Mouse (Mus musculus): ENCODE measurements around the gene Tmem121b.

Gene Tmem121b

GRCm38 (mm10) chr6:120492499-120493373 is 871 bp downstream of the Tmem121b start:
- DNase-seq (ENCODE audit: low spot score): no peak

DNA sequence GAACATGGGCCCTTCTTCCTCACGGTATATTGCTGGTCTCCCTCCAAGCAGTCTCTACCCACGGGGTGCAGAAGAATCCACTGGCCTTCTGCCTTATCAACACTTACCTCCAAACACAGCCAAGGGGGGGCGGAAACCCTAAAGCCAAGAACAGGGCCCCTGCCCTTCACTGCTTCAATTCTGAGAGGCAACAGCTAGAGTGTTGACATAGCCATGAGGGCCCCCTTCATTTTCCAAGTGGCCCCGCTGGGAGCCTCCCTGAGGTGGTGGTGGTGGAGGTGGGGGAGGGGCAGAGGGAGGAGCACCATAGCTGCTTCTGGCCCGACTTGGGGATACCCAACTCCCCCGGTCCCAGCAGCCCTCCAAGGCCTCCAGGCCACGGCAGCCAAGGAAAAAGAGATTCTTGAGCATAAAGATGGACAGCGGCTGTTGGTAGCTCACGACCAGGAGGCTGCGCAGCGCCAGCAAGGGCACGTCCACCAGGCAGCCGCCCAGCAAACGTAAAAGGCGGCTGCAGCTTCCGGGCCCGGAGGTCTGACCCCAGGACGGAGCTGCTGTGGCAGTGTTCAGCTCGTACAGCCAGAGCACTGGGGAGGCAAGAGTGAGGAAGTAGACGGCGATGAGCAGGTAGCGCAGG is 1.6 kb downstream of the Tmem121b start:
- no peak for DNase-seq (ENCODE audit: low spot score)

DNA sequence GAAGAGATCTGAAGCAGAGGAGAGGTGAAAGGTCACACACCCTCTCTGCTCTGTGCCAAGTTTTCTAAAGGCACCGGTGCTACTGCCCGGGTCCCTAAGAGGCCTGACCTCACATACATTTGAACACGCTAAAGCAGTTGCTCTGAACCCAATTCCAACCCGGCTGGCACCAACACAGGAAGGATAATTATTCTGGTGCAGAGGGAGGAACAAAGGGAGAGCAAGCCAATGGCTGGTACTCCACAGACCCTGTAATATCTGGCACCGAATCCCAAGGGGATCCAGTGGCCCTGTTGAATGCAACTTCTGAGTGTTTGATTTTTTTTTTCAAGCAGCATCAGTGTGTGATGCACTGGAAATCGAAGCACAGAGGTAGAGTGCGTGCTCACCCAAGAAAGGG is 2.5 kb downstream of the Tmem121b start:
- no peak for DNase-seq (ENCODE audit: low spot score)

DNA sequence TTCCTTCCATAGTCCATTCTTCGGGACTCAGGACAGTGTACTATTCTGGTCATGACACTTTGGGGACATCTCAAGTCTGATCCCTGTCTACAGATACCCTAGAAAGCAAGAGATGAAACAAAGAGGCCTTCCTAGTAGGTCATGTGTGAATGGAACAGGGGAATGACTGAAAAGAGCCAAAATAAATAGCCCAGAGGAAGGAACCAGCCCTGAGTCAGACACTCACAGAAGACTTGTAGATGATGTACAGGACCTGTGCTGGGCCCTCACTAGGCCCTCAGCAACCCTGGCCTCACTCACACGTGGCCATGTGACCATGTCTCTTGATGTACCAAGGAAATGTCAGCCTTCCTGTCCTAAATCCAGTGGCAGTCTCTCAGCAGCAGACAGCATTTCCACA is 4.1 kb downstream of the Tmem121b start:
- DNase-seq (ENCODE audit: low spot score): no peak

- no peak for DNase-seq (ENCODE audit: low spot score)
Measured at GRCm38 (mm10) chr6:120488647-120489046, 5.0 kb downstream of the Tmem121b start.

GRCm38 (mm10) chr6:120486051-120486510 is 7.5 kb downstream of the Tmem121b start:
- no peak for DNase-seq (ENCODE audit: low spot score)

DNA sequence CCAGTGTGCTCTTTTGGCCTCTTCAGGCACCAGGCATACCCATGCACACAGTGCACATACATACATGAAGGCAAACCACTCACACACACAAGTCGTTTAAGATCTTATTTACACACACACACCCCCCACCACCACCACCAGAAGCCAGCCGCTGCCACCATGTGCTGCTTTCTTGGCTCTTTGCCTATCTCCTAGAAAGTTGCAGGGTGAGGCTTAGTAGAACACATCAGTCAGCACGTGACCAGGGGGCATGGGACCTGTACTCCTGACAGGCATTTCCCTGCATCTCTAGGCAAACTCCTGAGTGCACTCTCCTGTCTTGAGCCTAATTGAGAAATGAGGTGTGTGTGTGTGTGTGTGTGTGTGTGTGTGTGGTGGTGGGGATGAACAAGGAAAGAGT is 8.6 kb downstream of the Tmem121b start:
- no peak for DNase-seq (ENCODE audit: low spot score)

DNA sequence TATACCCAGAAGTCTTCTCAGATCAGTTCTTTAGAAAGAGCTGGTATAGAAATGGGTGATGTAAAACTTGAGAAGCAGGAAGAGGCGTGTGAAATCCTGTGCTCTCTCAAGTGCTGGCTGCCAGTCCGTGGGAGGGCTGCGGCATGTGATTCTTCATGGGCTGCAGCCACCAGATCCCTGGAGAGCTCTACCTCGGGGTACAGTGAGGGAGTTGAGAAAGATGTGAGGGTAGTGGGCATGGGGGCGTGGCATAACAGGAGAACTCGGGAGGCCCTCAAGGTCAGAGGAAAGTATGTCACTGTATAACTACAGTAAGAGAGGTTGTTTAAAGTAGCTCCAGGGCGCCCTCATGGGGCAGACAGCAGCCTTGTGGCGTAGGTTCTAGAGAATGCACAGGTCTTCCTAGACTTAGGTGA is 10.4 kb downstream of the Tmem121b start:
- DNase-seq (ENCODE audit: low spot score): no peak

DNA sequence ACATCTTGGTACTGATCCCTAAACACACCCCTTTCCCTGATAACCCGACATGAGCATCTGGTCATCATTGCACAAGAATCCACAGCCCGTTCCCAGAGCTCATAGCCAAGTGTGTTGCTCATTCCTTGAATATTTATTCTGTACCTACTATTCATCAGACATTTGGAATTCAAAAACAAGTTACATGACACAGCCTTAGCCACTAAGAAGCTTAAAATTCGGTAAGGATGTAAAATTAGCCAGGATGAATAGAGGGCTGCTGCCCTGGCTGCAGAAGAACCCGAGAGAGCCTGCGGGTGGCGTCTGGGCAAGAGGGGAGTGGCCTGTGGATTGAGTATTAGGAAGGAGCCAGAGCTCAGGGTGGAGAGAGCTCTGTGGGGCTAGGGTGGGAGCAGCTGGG is 10.9 kb downstream of the Tmem121b start:
- no peak for DNase-seq (ENCODE audit: low spot score)

- no peak for DNase-seq (ENCODE audit: low spot score)
Measured at GRCm38 (mm10) chr6:120482021-120482420, 11.6 kb downstream of the Tmem121b start.

GRCm38 (mm10) chr6:120481538-120481937 is 12.1 kb downstream of the Tmem121b start:
- no peak for DNase-seq (ENCODE audit: low spot score)

DNA sequence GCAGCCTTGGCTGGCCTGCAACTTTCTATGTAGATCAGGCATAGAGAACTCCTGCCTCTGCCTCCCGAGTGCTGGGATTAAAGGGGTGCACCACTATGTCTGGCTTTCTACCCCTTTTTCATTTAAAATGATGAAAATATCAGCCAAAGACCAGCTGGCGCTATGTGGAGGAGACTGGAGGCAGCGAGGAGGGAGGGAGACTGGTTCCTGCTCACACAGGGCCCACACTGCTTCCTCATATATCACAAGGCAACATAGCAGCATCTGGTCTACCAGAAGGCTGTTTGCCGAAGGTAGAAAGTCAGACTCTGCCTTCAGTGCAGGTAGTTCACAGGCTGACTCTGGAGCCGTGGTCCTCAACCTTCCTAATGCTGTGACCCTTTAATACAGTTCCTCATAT is 13.2 kb downstream of the Tmem121b start:
- no peak for DNase-seq (ENCODE audit: low spot score)

GRCm38 (mm10) chr6:120479302-120479701 is 14.3 kb downstream of the Tmem121b start:
- DNase-seq (ENCODE audit: low spot score): no peak

DNA sequence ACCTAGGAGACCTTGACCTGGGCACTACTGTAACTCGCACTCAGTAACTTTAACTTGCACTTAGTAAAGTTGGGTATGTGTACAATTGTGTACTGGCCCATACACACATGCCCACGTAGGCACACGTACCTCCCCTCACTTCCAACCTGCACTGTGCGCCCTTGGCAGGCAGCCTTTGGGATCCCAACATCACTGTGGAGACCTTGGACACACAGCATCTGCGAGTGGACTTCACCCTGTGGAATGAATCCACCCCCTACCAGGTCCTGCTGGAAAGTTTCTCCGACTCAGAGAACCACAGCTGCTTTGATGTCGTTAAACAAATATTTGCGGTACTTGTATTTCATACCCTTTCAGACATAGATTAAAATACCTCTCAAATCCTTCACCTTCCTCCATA is 18.3 kb downstream of the Tmem121b start:
- DNase-seq (ENCODE audit: low spot score): no peak

DNA sequence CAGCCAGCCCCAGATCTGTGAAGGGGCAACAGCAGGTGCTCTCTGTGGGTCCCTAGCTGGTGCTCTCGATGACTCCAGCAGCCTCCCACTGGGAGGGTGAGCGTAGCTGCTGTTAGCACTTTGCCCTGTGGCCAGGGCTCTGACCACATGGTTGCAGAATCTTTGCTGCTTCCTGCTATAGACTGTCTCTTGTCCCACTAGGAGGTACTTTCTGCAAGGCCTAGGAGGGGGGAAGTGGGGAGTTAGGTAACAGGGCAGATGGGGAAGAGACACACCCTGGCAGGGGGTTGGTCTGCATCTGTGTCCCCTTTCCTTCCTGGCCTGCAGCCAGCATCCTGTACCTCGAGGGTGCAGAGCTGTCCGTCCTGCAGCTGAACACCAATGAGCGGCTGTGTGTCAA is 20.2 kb downstream of the Tmem121b start:
- no peak for DNase-seq (ENCODE audit: low spot score)

DNA sequence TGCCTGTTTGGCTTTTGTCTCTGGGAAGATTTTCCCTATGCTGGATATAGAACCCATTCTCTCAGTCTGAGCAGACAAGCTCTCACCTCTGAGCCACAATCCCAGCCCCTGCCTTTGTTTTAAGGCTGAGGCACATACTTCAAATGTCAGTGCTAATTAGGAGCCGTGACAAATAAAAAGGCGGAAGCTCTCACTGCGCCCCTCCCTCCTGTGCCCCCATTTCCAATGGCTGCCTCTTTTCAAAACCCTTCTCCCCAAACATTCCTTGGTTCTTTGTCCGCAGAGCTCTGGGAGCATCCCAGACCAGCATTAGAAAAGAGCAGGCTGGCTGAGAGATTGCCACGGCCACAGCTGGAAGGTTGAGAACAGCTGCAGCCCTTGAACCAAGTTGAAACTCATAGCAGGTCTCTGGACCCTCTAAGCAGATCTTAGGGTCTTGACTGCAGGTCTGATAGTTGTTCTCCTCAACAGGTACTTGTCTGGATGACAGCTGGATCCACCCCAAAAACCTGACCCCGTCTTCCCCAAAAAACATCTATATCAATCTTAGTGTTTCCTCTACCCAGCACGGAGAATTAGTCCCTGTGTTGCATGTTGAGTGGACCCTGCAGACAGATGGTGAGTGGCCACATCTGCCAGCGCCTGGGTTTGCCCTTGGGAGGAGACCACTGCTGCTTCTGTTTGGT is 21.0 kb downstream of the Tmem121b start:
- no peak for DNase-seq (ENCODE audit: low spot score)

GRCm38 (mm10) chr6:120471991-120472441 is 21.6 kb downstream of the Tmem121b start:
- DNase-seq (ENCODE audit: low spot score): no peak

DNA sequence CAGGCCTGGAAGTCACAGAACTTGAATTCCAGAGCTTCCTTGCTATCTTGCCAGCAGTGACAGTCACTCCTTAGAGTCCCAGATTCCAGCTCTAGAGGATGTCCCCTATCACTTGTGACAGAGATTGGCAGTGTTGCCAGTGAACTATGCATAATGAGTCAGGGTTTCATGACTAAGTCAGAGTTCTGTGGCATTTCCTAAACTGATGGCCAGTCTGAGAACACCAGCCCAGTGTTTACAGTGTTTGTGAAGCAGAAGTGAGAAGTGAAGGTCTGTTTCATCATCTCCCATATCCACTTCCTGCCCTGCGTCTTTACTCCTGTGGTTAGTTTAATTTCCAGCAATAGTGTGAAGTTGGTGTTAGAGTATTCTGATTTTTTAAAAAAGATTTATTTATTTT is 22.9 kb downstream of the Tmem121b start:
- DNase-seq (ENCODE audit: low spot score): no peak

GRCm38 (mm10) chr6:120469770-120470169 is 23.8 kb downstream of the Tmem121b start:
- DNase-seq (ENCODE audit: low spot score): no peak

GRCm38 (mm10) chr6:120469268-120469667 is 24.3 kb downstream of the Tmem121b start:
- no peak for DNase-seq (ENCODE audit: low spot score)

- DNase-seq (ENCODE audit: low spot score): no peak
Measured at GRCm38 (mm10) chr6:120468259-120468658, 25.3 kb downstream of the Tmem121b start.

DNA sequence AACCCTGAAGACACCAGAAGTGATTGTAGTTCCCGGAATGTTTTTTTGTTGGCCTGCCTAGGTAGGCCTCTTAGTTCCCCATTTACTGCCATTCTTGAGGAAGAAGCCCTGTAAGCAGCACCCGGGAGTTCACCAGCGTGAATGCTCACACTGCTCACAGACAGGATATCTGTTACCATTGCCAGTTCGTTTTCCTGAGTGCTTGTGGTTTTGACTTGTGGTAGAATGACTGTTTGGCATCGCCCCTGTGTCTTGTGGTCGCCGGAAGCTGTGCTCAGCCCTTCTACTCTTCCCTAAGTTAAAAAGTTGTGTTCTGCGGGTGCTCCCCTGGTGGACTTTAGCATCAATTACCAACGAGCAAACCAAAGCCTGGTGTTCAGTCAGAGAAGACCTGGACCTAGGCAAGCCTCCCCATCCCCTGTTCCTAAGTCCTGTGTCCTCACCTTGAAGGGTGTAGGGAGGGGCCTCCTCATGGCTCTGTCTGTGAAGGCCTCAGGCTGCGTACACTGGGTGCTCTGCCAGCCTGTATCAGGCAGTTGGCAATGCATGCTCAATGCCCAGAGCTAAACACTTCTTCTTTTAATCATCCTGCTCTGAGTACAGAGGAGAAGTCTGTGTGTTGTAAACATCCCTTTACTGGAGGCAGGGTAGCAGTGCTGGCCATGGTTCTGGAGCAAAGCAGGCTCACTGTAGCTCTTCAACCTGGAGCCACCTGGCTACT is 26.8 kb downstream of the Tmem121b start:
- DNase-seq (ENCODE audit: low spot score): no peak

Data from urinary bladder, postnatal 25 days (tissue).